Mouse (Mus musculus): Measurements from ENCODE around the gene Orc1.

Gene Orc1

DNA sequence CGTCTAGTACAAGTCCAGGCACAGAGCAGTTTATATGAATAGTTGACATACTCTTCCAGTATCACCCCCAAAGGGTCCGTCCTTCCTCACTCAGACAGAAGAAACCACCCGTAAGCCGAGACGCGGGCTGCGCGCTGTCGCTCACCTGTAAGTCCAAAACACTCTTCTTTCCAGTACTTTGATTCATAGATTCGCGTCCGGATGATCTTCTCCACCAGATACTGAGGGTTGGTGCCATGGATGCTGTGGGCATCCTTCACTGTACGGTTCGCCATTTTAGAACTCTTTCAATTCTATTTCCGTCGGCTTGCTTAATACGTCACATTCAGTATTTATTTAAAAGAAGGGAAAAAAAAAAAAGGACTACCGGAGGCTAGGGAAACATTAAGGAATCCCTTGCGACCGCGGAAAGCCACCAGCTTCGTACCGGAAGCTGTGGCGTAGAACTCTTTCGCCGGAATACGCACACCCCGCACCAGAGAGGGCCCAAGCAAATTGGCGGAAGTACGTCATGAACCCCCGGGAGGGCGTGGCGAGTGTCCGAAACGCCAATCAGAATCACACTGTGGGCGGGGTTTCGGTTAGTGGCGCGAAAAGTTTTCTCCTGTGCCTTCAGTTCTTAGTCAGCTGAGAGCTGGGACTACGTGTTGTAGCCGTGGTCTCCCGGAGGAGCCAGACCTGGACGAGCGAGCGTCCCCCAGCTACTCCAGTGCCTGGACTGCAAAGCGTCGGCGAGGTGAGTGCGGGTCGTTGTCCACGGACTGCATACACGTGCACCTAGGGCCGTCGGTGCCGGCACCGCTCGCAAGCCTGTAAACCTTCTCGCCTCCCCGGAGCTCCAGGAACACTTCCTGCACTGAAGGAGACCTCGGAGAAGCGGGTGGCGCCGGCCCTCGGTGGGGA, at the start of gene Orc1, which contains the start of gene Prpf38a:
Gene Orc1 (plus strand): TSS at position 584 of the 903 bp plus-strand sequence.
Gene Prpf38a (minus strand): TSS at position 497 of the 903 bp plus-strand sequence.
- DNase-seq (ENCODE audit: low read depth, low spot score): peak; percentile 98

DNA sequence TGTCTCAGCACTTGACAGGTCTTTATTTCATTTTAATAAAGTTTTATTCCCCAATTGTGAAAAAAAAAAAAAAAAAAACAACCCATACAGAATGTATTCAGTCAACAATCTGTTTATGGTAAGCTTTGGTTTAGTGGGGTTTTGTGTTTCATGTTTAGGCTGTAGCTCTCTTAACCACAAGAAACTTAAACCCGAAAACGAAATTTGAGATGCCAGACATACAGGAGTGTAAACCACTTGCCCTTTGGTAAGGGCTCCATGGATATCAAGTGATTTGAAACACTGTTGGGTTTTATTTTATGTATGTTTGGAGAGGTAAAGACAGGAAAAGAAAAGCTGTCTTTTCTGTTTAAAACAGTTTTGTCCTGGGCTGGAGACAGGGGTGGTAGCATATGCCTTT, 39.5 kb upstream of the Orc1 start:
- no peak for DNase-seq (ENCODE audit: low read depth, low spot score)

DNA sequence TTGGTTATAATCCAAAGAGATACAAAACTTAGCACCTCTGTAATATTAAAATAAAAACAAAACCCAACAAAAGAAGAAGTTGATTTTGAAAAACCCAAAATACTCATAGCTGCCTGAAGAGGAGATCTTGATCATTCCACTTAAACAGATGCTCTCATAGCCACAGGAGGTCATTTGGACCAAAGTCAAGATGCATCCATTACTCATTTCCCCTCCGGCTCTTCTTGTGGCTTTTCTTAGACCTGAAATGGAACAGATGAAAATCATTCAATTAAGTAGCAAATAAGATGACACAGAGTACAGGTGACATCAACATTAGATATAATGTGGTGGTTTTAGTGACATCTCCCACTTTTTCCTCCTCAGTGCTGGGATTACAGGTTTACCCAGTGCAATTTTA, 14.2 kb upstream of the Orc1 start:
- no peak for DNase-seq (ENCODE audit: low read depth, low spot score)

DNA sequence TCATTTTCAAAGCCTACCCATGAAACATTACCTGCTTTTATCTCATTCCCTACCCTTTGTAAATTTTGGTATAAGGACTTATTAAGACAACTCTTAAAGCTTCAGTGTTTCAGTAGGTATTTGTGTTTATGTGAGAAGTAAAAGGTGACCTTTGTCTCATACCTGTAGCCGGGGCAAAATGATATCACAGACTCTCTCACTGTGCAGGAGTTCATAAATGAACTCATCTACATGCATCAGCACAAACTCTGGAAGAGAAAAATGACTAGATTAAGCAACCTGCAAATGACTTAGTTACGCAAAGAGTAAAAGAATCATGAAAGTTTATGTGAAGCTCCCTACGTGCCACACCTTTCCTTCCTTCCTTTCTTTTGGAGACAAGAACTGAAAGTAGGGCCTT, 6.6 kb upstream of the Orc1 start:
- no peak for DNase-seq (ENCODE audit: low read depth, low spot score)

DNA sequence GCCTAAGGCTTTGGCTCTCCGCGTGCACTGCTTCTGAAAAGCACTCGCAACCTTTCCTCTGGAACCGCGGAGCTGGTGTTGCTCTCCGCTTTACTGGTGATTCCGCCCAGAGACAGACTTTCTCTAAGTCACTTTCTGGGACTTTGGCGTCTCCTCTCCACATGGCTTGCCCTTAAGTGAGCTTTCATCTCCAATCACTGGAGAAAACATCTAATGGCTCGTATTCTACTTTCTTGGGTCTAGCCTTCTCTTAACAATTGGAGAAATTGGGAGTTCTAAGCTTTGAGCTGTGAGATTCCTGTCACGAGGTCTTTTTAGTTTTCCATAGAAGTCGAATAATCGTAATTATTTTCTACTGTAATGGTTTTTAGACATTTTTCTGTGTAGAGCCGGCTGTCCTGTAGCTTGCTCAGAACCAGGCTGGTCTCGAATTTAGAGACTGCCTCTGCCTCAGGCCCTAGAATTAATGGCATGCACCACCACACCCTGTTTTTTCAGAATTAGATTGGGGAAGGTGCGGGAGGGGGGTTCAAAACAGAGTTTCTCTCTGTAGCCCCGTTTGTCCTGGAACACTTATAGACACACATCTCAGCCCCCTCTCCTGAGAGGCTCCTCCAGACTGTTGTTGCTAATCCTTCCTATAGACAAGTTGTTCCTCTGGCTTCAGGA, 654 bp downstream of the Orc1 start:
- no peak for DNase-seq (ENCODE audit: low read depth, low spot score)

DNA sequence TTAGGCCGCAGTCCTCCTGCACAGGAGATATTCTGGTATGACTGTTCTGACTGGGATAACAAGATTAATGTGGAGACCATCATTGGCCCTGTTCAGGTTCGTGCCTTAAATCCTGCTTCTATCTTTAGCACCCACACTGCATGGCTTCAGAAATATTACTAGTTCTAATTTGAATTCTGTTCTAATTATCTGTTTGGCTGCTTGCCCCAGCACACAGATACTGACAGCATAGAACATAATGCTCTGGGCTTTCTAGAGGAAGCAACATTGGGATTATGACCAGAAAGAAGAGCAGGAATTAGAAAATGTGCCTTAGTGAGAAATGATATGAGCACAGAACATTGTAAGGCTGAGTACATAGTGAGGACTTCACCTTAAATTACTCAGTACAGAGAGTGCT, 14.2 kb downstream of the Orc1 start:
- DNase-seq (ENCODE audit: low read depth, low spot score): no peak

DNA sequence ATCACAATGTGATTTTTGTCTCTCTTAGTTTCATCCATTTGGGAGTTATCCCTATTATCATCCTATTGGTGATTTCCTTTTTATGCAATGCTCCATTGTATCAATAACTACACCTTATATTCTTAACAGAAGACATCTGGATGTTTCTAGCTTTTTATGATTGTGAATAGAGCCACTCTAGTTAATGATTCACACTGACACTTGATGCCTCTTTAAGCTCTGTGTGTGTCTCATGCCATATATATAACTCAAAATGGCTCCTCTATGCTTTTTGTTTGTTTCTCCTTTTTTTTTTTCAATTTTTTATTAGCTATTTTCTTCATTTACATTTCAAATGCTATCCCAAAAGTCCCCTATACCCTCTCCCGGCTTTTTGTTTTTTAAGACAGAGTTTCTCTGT, 16.6 kb downstream of the Orc1 start:
- no peak for DNase-seq (ENCODE audit: low read depth, low spot score)

DNA sequence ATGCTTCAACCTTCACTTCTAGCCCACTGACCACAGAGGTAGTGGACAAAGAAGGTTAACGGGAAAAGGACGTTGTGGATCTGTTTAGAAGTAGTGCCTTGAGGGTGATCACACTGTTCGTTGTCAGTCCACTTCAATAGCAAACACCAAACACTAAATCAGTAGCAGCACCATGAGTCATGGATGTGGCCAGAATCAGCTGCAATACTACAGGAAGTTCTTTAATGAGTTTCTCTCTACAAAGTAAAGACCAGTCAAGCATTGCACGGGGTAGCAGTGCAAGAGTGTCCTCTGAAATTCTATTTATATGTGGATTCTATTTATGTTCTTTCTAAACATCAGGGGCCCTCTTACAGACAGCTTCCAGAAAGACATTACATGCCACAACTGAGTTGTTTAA, 19.1 kb downstream of the Orc1 start:
- no peak for DNase-seq (ENCODE audit: low read depth, low spot score)

DNA sequence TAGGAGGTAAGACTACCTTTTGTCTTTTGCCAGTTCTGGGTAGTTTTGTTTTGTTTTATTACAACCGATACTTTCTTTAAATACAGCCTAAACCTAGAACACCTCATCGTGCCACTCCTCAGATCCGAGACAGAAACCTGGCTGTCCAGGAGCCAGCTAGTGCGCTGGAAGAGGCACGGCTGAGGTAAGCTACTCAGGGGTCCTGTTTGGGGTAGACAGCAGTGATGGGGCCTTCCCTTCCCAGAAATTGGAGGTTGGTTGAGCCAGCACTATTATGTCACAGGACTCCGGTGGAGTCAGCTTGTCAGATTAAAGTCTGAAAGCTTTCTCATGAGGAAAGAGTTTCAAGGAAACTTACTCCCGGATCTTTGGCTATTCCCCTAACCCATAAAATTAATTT, 22.6 kb downstream of the Orc1 start:
- no peak for DNase-seq (ENCODE audit: low read depth, low spot score)

DNA sequence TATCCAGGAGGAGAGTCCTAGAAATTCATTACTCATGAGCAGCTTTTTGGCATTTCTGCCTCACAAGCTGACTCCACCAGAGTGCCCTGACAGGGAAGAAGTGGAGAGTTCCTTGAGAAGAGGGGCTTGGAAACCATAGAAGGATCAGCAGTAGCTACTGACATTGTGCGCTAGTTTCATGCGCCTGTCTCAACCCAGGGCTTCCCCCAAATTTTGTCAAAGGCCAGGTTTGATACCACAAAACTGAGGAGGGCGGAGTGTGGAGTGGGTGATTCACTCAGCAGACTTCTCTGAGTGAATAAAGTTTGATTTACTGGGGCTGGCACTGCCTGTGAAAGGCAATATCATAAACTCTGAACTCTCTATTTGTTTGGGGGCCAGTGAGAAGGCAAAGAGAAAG, 29.4 kb downstream of the Orc1 start:
- no peak for DNase-seq (ENCODE audit: low read depth, low spot score)

DNA sequence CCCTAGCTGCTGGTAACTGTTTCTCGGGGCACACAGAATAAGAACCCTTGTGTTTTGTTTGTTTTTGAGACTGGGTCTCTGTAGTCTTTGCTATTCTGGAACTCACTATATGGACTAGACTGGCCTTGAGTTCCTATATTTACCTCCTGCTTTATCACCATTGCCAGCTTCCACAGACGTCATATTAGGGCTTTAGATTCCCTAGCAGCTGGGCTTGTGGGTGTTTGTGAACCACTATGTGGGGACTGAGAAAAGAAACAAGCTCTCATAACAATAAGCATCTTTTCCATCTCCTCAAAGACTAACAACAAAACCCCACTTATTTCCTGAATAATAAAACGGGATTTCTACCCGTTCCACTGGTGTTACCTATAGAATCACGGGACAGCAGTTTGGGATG, 31.7 kb downstream of the Orc1 start:
- no peak for DNase-seq (ENCODE audit: low read depth, low spot score)

DNA sequence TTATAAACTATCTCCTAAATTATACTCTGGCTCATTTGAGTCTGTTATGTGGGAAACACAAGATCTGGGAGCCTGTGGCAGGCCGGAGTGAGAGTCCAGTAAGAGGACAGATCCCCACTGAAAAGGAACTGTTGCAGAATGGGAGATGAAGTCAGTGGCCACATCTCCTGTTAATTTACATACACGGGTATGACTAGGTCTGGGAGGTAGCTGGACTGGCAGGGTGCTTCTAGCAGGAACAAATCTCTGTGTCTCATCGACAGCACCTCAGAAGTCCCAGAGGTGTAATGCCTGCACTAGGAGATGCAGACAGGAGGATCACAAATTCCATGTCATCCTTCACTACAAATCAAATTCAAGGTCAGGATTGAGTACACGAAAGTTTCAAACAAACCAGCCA, 39.4 kb downstream of the Orc1 start:
- DNase-seq (ENCODE audit: low read depth, low spot score): no peak

DNA sequence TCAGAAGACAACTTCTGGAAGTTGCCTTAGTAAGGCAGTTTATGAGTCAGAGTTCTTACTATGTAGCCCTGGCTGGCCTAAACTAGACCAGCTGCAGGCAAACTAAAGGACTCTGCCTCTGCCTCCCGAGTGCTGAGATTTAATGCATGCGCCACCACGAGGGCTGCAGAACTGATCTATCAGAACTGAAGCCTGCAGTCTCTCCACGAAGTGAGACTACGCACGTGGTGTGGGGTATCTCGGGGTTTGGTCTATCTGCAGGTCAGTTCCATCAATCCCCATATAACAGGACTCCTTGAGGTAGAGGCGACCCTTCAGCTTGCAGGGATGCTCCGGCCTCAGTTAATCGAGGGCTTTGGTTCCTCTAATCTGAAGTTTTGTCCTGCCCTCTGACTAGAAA, 39.9 kb downstream of the Orc1 start:
- DNase-seq (ENCODE audit: low read depth, low spot score): peak; percentile 14

DNA sequence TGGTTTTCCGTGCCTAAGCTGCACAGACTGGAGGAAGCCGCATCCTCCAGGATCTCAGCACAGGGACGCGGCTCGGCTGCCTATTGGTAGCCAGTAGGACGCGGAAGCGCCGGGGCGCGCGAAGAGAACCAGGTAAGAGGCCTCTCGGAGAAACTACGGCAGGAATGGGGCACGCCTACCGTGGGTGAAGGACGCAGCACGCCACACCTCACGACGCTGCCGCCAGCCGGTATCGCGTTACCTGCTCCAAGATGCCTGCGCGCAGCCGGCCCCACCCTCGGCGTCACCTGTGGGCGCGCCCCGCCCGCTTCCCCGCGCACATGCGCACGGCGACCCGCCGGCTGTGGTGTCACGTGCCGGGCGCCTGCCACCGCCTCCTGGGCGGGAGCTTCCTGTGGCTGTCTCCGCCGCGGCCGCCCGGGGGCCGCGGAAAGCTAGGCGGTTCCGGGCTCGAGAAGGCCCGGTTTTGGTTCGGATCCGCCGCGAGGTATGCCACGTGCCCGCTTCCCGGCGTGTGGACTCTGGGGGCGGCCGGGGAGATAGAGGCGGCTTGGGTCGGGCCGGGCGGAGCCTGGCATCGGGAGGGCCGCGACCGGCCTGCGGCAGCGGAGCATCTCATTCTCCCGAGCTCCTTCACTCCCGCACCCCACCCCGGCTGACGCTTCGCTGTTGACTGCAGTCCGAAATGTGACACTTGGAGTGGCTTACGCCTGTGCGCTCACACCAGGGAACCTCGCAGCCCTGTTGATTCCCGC, 40.5 kb downstream of the Orc1 start, which contains the start of gene Cc2d1b:
Gene Cc2d1b (plus strand): TSS at position 354 of the 755 bp plus-strand sequence.
- peak; percentile 90 for DNase-seq (ENCODE audit: low read depth, low spot score)

DNA sequence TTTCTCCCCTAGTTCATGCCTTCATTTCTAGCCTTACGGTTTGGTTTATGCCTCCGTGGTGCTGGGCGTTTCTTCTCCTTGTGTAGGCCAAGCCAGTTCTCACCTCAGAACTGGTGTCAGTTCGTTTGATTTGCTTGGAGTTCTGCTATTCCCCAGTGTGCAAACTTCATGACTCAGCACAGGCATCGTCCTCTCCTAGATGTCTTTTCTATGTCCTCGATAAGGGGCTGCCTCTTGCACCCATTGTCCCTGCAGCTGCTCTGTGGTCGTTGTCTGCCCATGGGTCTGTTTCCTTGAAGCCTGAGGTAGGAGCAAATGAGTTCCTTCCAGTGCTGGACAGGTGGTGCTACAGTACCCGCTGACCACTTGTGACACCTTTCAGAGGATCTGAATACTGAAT, 41.3 kb downstream of the Orc1 start:
- DNase-seq (ENCODE audit: low read depth, low spot score): no peak

DNA sequence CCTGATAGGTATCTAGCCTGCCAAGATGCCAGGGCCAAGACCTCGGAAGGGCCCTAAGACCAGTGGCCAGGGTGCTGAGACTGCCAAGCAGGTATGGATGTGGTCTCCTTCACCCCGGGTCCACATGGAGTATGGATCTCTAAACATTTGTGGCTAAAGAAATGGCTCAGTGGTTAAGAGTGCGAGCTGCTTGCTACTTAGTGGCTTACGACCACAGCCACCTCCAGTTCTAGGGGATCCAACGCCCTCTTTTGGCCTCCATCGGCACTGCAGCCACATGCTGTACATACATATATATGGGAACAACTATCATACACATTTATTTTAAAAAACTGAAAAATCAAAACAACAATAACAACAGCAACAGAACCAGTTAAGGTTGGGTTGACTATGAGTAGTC, 42.3 kb downstream of the Orc1 start:
- DNase-seq (ENCODE audit: low read depth, low spot score): no peak

DNA sequence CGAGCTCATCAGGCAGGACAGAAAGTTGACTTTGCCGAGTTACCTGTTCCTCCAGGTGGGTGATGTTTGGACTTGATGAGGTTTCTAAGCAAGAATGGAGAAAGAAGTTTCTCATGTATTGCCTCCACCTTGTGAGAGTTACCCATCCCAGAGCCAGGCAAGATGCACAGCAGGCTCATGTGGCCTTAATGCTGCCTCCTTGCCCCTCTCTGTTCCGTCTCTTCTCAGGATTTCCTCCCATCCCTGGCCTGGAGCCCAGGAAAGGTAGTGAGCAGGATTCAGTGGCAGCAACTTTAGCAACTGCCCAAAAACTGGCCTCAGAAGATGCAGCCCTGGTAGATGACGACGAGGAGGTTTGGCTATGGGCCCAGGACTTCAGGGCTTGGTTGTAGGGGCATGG, 47.8 kb downstream of the Orc1 start:
- DNase-seq (ENCODE audit: low read depth, low spot score): no peak

DNA sequence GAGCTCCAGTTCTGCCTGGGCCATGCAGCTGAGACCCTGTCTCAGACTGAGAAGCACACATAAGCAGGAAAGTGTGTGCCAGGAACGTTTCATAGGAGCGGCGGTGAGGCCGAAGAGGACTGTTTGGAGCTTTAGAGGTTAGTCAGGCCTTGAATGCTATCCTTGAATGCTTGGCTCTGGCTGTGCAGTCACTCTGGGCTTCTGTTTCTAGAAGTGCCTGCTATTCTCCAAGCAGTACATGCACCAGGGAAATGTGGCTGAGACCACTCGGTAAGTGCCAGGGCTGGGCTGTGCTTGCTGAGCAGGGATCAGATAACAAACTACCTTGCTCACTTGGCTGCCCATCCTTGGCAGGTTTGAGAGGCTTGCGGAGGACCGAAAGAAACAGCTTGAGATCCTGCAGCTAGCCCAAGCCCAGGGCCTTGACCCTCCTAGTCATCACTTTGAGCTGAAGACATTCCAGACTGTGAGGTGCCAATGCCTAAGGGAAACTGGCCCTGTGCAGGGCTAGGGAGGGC, 50.2 kb downstream of the Orc1 start:
- DNase-seq (ENCODE audit: low read depth, low spot score): no peak

DNA sequence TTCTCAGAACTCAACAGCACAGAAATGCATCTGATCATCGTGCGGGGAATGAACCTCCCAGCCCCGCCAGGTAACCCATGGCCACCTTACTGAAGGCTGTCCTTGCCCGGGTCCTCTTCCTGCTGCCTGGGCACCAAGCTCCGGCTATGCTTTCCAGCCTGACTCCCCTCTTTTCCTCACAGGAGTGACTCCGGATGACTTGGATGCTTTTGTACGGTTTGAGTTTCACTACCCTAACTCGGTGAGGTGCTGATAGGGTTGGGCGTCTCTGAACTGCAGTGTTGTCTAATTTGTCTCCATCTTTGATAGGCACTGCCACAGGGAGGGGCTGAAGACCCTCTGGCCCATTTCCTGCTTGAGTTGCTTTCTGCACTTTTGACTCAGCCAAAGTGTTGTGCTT, 50.9 kb downstream of the Orc1 start:
- no peak for DNase-seq (ENCODE audit: low read depth, low spot score)

DNA sequence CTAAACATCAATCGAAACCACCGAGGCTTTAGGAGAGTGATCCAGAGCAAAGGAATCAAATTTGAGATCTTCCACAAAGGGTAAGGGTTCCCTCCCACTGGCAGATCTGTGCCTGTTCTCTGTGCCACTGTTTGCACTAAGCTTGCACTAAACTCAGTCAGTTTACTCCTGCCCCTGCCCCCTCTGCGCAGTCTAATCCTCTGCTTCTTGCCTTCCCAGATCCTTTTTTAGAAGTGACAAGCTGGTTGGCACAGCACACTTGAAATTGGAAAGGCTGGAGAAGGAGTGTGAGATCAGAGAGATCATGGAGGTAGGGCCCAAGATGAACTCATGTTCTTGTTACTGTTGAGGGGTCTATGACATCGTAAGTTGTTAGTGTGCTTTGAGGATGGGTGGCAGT, 52.4 kb downstream of the Orc1 start:
- no peak for DNase-seq (ENCODE audit: low read depth, low spot score)

DNA sequence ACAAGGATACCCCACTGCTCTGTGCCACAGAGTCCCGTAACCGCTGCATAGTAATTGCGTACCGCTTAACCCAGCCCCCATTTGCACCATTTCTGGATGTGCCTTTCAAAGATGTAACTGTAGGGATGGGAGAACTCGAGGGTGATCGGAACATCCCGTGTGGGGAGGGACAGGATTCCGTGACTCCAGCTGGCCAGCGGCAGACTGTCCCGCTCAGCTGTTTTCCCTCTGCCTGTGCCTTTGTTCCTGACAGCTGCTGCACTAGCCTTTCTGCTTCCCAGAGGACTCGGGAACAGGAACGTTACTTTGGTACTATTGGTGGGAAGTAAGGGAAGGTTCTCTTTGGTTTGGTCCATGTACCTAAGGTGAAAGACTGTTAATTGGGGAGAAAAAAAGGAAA, 54.5 kb downstream of the Orc1 start:
- no peak for DNase-seq (ENCODE audit: low read depth, low spot score)

DNA sequence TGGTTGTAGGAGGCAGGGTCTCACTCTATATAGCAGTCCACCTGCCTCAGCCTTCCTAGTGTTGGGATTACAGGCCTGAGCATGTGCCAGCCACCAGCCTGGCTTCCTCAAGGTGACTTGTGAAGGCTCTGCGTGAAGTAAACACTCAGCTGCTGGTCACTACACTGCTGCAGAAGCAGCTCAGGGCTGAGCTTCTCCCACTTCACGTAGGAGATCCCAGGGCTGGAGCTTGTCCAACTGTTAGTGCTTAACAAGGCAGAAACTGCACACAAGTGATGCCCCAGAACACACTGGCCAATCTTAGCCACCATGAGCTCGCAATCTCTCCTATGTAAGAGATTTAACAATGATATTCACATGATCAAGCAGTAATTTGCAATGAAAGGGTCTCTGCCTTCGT, 55.5 kb downstream of the Orc1 start:
- DNase-seq (ENCODE audit: low read depth, low spot score): no peak

Measured in embryo, embryonic 11.5 days (tissue).